Mouse (Mus musculus): Measurements from ENCODE around the gene Stk19.

DNA sequence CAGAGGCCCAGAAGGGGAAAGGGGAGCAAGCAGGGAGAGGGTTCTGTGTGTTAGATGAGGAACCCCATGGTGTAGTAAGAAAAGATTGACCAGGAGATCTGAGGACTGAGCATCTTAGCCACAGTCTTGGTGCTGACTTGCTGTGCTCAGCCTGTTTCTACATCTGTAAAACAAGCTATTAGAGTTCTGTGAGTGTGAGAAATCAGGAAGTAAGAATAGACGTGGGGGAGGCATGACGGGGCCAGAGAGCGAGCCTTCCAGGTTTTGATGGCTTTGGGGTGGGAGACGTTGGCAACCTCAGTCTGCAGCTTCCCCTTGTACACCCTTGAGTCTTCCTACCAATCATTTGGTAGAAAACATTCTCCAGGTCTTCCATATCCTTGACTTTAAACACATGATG is 21.9 kb upstream of the Stk19 start:
- TF ChIP-seq CTCF (IDR thresholded peaks at IDR 0.05; ENCODE audit: borderline replicate concordance, insufficient read depth, low read length) (no peak), POLR2A (IDR thresholded peaks at IDR 0.05; ENCODE audit: low read depth, low read length) (no peak)

All from embryonic fibroblast, embryonic 13.5 days (primary cell).